Mouse (Mus musculus) olfactory bulb, adult 2 months (tissue): ENCODE data around the gene Ppm1l. TPM values are rescaled to one million over a fixed set of nuclear protein-coding genes. Genes with fewer than 3 reads are reported as not detected.

ENCODE experiments used
- H3K27ac ChIP-seq: fragments of 200-500 bp; 2 replicates; pipeline ENCODE4 v1.5.1; 2012; ENCODE audit warnings: low read depth, low read length; ENCODE audit not compliant: insufficient read depth
- H3K4me1 ChIP-seq: fragments of 200-500 bp; 2 replicates; pipeline ENCODE4 v1.6.1; 2012; ENCODE audit warnings: low read length; ENCODE audit not compliant: control insufficient read depth, insufficient read depth
- H3K4me3 ChIP-seq: fragments of 200-500 bp; 2 replicates; pipeline ENCODE4 v1.5.1; 2012; ENCODE audit warnings: mild to moderate bottlenecking, low read depth, low read length, moderate library complexity; ENCODE audit not compliant: insufficient read depth
- CTCF ChIP-seq: fragments of 200-500 bp; IDR thresholded peaks from 2 replicates; pipeline ENCODE4 v1.5.1; 2012; ENCODE audit warnings: low read depth, mild to moderate bottlenecking, low read length, moderate library complexity; ENCODE audit not compliant: insufficient read depth
- POLR2A ChIP-seq: fragments of 200-500 bp; IDR thresholded peaks from 2 replicates; pipeline ENCODE4 v1.6.1; 2012; ENCODE audit warnings: mild to moderate bottlenecking, low read depth, low read length, moderate library complexity; ENCODE audit not compliant: insufficient read depth
- WGBS: fragments of 180-500 bp; shearing (Covaris S2); methylation state at CpG from one replicate; pipeline ENCODE4 v1.1.7; 2018; 5-methylcytosine and 5-hydroxymethylcytosine counted together
- polyA plus RNA-seq: library from polyadenylated mRNA; stranded (reverse); fragments of >200 nt; gene quantifications from 2 replicates; pipeline ENCODE4 v1.2.4, GENCODE M21; 2012; ENCODE audit warnings: low replicate concordance; ENCODE audit not compliant: missing spikeins, insufficient read depth, insufficient read length

Gene Ppm1l
- polyA plus RNA-seq, 1 experiment: not detected

- Histone ChIP-seq H3K27ac (no peak overlapping the region), H3K4me1 (peaks cover 15% of the 10 kb centered on the region), H3K4me3 (peak overlapping the region; percentile 19; the same call in 1 of the 2 replicates)
- 77% methylated on average over 6 of the region's 6 CpGs for WGBS
- TF ChIP-seq CTCF (no peak), POLR2A (no peak)
Observed at GRCm38 (mm10) chr3:69597211-69597610, 280.6 kb downstream of the Ppm1l start.

DNA sequence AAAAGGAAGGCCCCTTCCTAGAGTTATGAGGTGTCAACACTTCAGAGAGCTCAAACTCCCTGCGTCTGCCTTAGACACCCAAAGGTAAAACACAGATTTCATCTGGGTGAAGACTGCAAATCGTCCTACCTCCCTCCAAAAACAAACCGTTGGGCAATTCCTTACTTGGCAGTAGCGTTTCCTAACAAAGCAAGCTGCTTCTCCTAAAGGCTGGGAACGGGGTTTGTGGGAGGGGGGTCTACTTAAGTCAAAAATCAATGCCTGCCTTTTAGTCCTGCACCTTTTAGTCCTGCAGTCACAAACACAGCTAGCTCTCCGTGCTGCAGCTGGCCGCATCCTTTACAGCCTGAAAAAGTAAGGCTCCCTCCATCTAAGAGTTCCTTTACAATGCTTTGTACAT is 281.2 kb downstream of the Ppm1l start:
- Histone ChIP-seq H3K4me1 (peaks cover 15% of the 10 kb centered on the region), H3K27ac (no peak overlapping the region), H3K4me3 (peak overlapping the region; percentile 79)
- TF ChIP-seq CTCF: no peak
- TF ChIP-seq POLR2A: no peak
- 10% methylated on average over 7 of the region's 7 CpGs for WGBS

DNA sequence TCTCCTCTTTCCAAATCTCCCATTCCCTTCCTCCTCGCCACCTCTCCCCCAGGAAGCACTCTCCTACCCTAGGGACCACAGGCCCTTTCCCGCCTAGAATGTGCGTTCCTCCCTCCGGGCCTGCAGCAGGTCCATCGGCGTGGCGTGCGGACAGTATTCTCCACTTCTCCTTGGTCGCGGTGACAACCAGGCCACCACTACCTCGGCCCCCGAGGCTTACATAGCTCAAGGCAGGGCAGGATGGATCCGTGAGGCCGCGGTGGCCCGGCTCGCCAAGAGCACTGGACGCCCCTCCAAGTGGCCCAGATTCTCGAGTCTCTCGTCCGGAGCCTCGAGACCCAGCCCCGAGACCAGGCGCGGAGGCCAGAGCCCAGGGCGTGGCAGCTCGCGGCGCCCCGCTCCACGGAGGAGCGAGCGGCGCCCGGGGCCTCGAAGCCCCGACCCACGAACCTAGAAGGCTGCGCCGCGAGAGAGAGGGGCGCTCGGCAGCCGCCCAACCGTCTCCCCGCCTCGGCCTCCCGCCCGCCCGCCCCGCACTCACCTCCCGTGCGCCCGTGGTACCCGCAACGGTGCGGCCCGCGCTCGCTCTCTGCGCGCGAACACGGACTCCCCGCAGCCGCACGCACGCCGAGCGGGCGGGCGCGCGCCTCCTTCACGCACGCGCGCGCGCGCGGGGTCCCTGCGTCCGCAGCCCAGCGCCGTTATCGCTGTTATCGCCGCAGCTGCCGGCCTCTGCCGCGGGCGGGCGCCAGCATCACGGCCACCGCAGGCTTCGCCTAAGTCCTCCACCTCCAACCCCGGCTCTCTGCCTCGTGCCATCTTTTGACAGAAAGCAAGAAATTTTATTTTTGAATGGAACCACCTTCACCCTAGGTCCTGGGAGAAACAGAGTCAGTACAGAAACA is 281.9 kb downstream of the Ppm1l start, which contains the start of gene B3galnt1:
Gene B3galnt1 (minus strand): TSS at position 700 of the 905 bp plus-strand sequence.
- under 1% methylated on average over 90 of the region's 99 CpGs for WGBS
- H3K4me1 ChIP-seq: peaks cover 15% of the 10 kb centered on the region
- 0 out of 2 replicates have a peak, but pooled peaks have one; percentile 7 for TF ChIP-seq CTCF
- TF ChIP-seq POLR2A: peak; percentile 53
- H3K4me3 ChIP-seq: peak within 1 kb of the TSS; percentile 79
- peak within 1 kb of the TSS; percentile 54 for H3K27ac ChIP-seq

DNA sequence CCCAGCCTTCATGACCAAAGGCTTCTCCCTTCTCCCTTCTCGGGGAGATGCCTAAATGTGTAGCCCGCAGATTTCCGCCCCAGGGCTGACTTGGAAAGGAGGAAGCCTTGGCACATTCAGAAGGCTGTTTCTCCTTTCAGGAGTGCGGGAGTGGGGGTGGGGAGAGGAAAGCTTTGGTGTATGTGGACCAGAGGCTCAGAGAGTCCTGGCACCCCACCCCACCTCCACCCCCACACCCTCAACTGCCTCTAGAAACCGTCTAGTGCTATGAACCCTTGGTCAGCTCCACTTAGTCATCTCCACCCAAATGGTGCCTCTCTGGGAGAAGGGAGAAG is 282.5 kb downstream of the Ppm1l start:
- no peak for TF ChIP-seq CTCF
- peak overlapping the region; percentile 54 for H3K27ac ChIP-seq
- H3K4me3 ChIP-seq: peak overlapping the region; percentile 79
- WGBS: 8% methylated on average over 5 of the region's 5 CpGs
- H3K4me1 ChIP-seq: peaks cover 11% of the 10 kb centered on the region

DNA sequence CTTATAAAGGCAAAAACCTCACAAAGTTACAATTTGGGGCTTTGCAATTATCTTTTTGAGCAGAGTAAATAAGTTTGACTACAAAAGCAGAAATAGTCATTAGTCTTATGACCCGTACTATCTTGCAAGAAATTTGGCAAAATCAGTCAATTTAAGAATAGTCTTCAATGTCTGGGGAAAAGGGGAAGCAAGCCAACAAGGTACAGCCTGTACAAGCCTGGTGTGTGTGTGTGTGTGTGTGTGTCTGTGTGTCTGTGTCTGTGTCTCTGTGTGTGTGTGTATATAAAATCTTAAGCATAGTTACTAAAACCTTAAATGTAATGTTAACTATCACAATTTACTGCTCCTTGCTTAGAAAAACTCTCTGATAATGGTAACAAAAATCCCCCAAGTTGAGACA is 290.3 kb downstream of the Ppm1l start:
- H3K4me1 ChIP-seq: no peaks in the 10 kb centered on the region
- no peak overlapping the region for H3K4me3 ChIP-seq
- H3K27ac ChIP-seq: no peak overlapping the region
- no peak for TF ChIP-seq POLR2A
- TF ChIP-seq CTCF: no peak
- 83% methylated on average over 1 of the region's 1 CpGs for WGBS

- Histone ChIP-seq H3K4me1 (no peaks in the 10 kb centered on the region), H3K27ac (no peak overlapping the region), H3K4me3 (no peak overlapping the region)
- TF ChIP-seq CTCF: no peak
- TF ChIP-seq POLR2A: no peak
- WGBS: 56% methylated on average over 1 of the region's 1 CpGs
Observed at GRCm38 (mm10) chr3:69607468-69607867, 290.8 kb downstream of the Ppm1l start.

DNA sequence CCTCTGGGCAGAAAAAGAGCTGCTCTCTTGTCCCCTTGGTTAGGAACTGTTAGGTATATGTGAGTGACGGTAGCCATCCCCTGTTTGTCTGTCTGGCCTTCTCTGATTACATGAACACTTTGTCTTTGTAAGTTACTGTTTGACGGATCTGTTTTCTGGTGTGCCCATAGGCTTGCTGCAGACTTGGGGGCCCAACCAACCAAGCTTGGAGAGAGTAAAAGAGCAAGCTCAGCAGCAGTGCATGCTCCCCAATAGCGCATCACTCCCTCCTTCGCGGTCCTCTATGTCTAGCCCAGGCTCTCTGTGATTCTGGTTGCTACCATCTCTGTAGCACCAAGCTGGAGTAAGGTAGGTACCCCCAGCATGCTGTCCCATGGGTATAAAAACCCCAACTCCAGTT is 291.2 kb downstream of the Ppm1l start:
- no peak overlapping the region for H3K27ac ChIP-seq

More for the DNA sequence above, 291.2 kb downstream of the Ppm1l start:
- 97% methylated on average over 5 of the region's 5 CpGs for WGBS
- Histone ChIP-seq H3K4me1 (no peaks in the 10 kb centered on the region), H3K4me3 (no peak overlapping the region)
- TF ChIP-seq CTCF (no peak), POLR2A (no peak)

Other genes with a start within 250 kb of the Ppm1l start
- 81.6 and 88.5 TPM in 2 replicates for gene Kpna4, start 189.7 kb upstream of the Ppm1l start, polyA plus RNA-seq
- not detected in 2 replicates for gene Arl14, start 94.4 kb upstream of the Ppm1l start, polyA plus RNA-seq